Mouse (Mus musculus) midbrain, embryonic 12.5 days (tissue): ENCODE measurements around the gene Spata16. TPM values are rescaled to one million over a fixed set of nuclear protein-coding genes. Genes with fewer than 3 reads are reported as not detected.

Source experiments
- ATAC-seq: fragments of 200-750 bp; cut with Nextera tagmentation; 2 replicates; pipeline ENCODE4 v1.8.0; 2017; ENCODE audit warnings: low read depth, moderate TSS enrichment, moderate library complexity; ENCODE audit not compliant: low FRiP score
- H3K27ac ChIP-seq: fragments of 300-500 bp; sonication (generic); replicated peaks from 2 replicates; pipeline ENCODE4 v1.5.1; 2016; ENCODE audit warnings: mild to moderate bottlenecking
- H3K27me3 ChIP-seq: fragments of 300-500 bp; sonication (generic); 2 replicates; pipeline ENCODE4 v1.6.1; 2016; ENCODE audit warnings: mild to moderate bottlenecking
- H3K36me3 ChIP-seq: fragments of 300-500 bp; sonication (generic); 2 replicates; pipeline ENCODE4 v1.6.1; 2016
- H3K4me1 ChIP-seq: fragments of 300-500 bp; sonication (generic); 2 replicates; pipeline ENCODE4 v1.6.1; 2016
- H3K4me2 ChIP-seq: fragments of 300-500 bp; sonication (generic); replicated peaks from 2 replicates; pipeline ENCODE4 v1.6.1; 2016; ENCODE audit warnings: mild to moderate bottlenecking, moderate library complexity
- H3K4me3 ChIP-seq: fragments of 300-500 bp; sonication (generic); 2 replicates; pipeline ENCODE4 v1.5.1; 2016; ENCODE audit warnings: mild to moderate bottlenecking
- H3K9ac ChIP-seq: fragments of 300-500 bp; sonication (generic); replicated peaks from 2 replicates; pipeline ENCODE4 v1.6.1; 2016; ENCODE audit warnings: mild to moderate bottlenecking, moderate library complexity
- H3K9me3 ChIP-seq: fragments of 300-500 bp; sonication (generic); 2 replicates; pipeline ENCODE4 v1.6.1; 2016; ENCODE audit warnings: mild to moderate bottlenecking
- WGBS: fragments of 180-500 bp; shearing (Covaris S2); methylation state at CpG from one replicate; pipeline ENCODE4 v1.1.7; 2016; 5-methylcytosine and 5-hydroxymethylcytosine counted together
- polyA plus RNA-seq: library from polyadenylated mRNA; unstranded; fragments of >200 nt; fragmentation: Nextera tagmentation; extraction: Ambion mirVana; gene quantifications from 2 replicates; pipeline ENCODE4 v1.2.1, GENCODE M21; 2016

Spata16 gene
- polyA plus RNA-seq, 1 experiment from 2014 or later = not detected

DNA sequence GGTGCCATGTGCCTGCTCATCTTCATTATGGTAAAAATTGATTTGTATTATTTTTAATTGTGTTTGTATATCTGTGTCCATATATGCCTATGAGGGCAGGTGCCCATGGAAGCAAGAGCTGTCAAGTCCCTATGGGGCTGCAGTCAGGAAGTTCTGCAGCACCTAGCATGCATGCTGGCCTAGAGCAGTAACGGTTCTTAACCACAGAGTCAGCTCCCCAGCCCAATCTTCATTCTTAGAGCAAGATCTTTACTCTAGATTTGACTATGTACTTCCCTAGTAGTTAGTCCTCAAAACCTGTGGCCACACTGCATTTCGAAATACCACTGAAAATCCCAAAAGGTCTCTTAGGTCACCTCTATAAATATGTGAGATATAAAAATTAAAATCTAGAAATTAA lies 113.1 kb downstream of the Spata16 start:
- no peak overlapping the region for H3K4me3 ChIP-seq
- no peaks in the 10 kb centered on the region for H3K9me3 ChIP-seq
- no peak overlapping the region for H3K4me2 ChIP-seq
- ATAC-seq = no peak
- WGBS = 86% methylated on average over 2 of the region's 2 CpGs
- no peaks in the 10 kb centered on the region for H3K4me1 ChIP-seq
- no peaks in the 10 kb centered on the region for H3K36me3 ChIP-seq
- H3K9ac ChIP-seq = no peak overlapping the region
- no peak overlapping the region for H3K27ac ChIP-seq
- H3K27me3 ChIP-seq = no peaks in the 10 kb centered on the region

DNA sequence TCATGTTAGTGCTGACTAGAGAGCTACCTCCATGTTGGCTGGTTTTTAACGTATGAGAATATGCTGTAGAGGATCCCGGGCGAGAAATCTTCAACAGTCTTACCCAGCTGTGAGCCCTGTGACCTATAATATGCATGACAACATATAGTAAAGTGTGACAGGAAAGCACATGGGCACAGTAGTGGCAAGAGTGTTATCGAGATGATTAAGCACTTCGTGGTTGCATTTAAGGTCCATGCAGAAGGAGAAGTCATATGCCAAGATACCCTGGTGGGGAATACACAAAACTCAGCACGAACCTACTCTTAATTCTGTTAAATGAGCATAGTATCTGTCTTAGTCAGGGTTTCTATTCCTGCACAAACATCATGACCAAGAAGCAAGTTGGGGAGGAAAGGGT lies 115.0 kb downstream of the Spata16 start:
- H3K9ac ChIP-seq = no peak overlapping the region
- no peaks in the 10 kb centered on the region for H3K27me3 ChIP-seq
- ATAC-seq = no peak
- H3K4me2 ChIP-seq = no peak overlapping the region
- H3K4me3 ChIP-seq = no peak overlapping the region
- no peaks in the 10 kb centered on the region for H3K4me1 ChIP-seq
- H3K36me3 ChIP-seq = no peaks in the 10 kb centered on the region
- 90% methylated on average over 6 of the region's 6 CpGs for WGBS
- H3K9me3 ChIP-seq = no peaks in the 10 kb centered on the region
- no peak overlapping the region for H3K27ac ChIP-seq

GRCm38 (mm10) chr3:26793334-26794101 lies 156.1 kb downstream of the Spata16 start:
- H3K9me3 ChIP-seq = no peaks in the 10 kb centered on the region

GRCm38 (mm10) chr3:26795851-26796538 lies 158.6 kb downstream of the Spata16 start:
- H3K27me3 ChIP-seq = no peaks in the 10 kb centered on the region
- WGBS = 50% methylated on average over 7 of the region's 7 CpGs
- H3K9ac ChIP-seq = no peak overlapping the region
- H3K9me3 ChIP-seq = no peaks in the 10 kb centered on the region
- H3K4me2 ChIP-seq = no peak overlapping the region
- no peak overlapping the region for H3K4me3 ChIP-seq
- peak; percentile 89 for ATAC-seq
- H3K27ac ChIP-seq = peak overlapping the region; percentile 60
- H3K36me3 ChIP-seq = no peaks in the 10 kb centered on the region
- H3K4me1 ChIP-seq = peaks cover 8% of the 10 kb centered on the region

More at GRCm38 (mm10) chr3:26793334-26794101, 156.1 kb downstream of the Spata16 start:
- H3K4me3 ChIP-seq = no peak overlapping the region
- H3K4me1 ChIP-seq = peaks cover 8% of the 10 kb centered on the region
- WGBS = 69% methylated on average over 12 of the region's 12 CpGs
- no peak overlapping the region for H3K4me2 ChIP-seq
- no peak overlapping the region for H3K27ac ChIP-seq
- no peak for ATAC-seq
- no peaks in the 10 kb centered on the region for H3K36me3 ChIP-seq
- no peaks in the 10 kb centered on the region for H3K27me3 ChIP-seq
- no peak overlapping the region for H3K9ac ChIP-seq

DNA sequence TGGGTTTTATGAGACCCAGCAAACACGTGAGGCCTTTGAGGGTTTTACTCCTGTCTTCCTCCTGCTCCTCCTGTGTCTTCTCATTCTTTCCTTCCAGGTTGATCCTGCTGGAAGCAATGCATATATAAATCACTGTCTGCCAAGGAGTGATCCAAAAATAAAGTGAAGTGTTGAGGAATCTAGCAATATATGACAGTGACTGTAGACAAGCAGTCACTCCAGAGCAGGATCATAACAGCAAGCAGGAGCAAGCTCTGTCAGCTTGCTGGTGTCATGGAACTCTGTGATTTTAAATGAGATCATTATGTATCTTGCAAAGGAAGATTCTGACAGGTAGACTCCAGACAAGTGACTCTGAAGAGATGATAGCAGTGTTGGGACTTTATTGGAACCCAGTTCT lies 159.5 kb downstream of the Spata16 start:
- H3K27ac ChIP-seq = no peak overlapping the region
- H3K4me2 ChIP-seq = no peak overlapping the region
- H3K36me3 ChIP-seq = no peaks in the 10 kb centered on the region
- H3K9ac ChIP-seq = no peak overlapping the region
- H3K9me3 ChIP-seq = no peaks in the 10 kb centered on the region
- no peak for ATAC-seq
- peaks cover 8% of the 10 kb centered on the region for H3K4me1 ChIP-seq
- H3K27me3 ChIP-seq = no peaks in the 10 kb centered on the region
- no peak overlapping the region for H3K4me3 ChIP-seq
- 71% methylated on average over 1 of the region's 1 CpGs for WGBS

- Histone ChIP-seq H3K4me2 (no peak overlapping the region), H3K4me3 (no peak overlapping the region), H3K36me3 (no peaks in the 10 kb centered on the region), H3K27me3 (no peaks in the 10 kb centered on the region), H3K4me1 (no peaks in the 10 kb centered on the region), H3K9me3 (no peaks in the 10 kb centered on the region), H3K9ac (no peak overlapping the region), H3K27ac (no peak overlapping the region)
- WGBS = 91% methylated on average over 8 of the region's 8 CpGs
- no peak for ATAC-seq
These were observed 176.9 kb downstream of the Spata16 start for GRCm38 (mm10) chr3:26814307-26814706.

DNA sequence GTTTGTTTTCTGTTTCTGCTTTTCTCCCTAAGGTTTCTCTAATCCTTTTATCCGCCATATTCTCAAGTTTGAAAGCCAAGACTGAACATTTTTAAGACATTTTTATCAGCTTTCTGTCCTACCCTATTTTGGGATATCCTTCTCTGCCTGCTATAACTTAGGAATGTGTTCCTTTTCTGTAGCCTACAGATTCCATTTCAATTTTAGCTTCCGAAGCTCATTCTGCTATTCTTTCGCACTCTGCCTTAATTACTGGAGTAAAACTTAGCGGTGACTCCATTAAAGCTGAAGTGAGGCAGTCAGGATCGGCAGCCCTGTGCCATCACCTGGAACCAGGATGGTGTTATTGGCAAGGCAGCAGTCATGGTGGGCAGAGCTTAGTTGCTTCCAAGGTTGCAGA lies 178.3 kb downstream of the Spata16 start:
- Histone ChIP-seq H3K9me3 (0 out of 2 replicates have a peak, but pooled peaks cover 2% of the 10 kb centered on the region), H3K9ac (no peak overlapping the region), H3K27ac (no peak overlapping the region), H3K36me3 (no peaks in the 10 kb centered on the region), H3K4me3 (no peak overlapping the region), H3K27me3 (no peaks in the 10 kb centered on the region), H3K4me2 (no peak overlapping the region), H3K4me1 (no peaks in the 10 kb centered on the region)
- no peak for ATAC-seq
- WGBS = 89% methylated on average over 5 of the region's 5 CpGs

- Histone ChIP-seq H3K27me3 (no peaks in the 10 kb centered on the region), H3K36me3 (no peaks in the 10 kb centered on the region), H3K4me1 (no peaks in the 10 kb centered on the region), H3K27ac (no peak overlapping the region), H3K4me3 (no peak overlapping the region), H3K9me3 (0 out of 2 replicates have a peak, but pooled peaks cover 6% of the 10 kb centered on the region), H3K9ac (no peak overlapping the region), H3K4me2 (no peak overlapping the region)
- no peak for ATAC-seq
- WGBS = 53% methylated on average over 5 of the region's 5 CpGs
These were observed 182.0 kb downstream of the Spata16 start for GRCm38 (mm10) chr3:26819398-26819797.

DNA sequence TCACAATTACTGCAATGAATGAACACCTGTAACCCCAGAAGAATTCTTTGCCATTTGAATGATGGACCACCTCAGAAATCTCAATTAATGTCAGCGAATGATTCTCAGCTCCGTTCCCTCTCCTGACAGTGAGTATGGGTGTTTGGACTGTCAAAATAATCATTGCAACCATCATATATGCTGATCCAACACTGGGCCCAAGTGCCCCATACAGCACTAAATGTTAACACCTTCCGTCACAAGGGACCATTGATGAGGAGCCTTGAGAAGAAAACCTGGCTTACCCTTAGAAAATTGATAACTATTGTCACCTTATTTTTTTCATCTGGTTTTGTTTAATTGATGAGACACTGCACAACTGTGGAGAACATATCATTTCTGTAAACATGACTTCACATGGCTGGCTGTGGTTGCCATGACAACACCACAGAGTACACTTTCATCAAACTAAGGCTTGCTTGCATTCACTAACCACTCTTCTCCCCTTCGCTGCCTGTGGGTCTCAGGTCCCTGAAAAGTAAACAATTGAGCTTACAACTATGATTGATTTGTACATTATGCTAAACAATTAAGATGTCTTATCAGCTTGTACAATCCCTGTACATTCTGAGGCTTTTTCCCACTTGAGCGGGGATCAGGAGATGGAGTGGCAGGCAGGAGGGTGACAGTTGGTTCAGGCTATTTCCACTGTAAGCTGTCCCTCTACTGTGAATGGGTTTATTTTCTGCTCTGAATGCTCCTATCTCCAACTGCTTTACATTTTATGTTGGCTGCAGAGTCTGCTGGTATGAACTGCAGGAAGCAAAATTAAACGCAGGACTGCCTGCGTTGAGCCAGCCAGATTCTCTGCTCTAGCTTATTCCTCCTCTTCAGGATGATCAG lies 189.8 kb downstream of the Spata16 start:
- 77% methylated on average over 7 of the region's 7 CpGs for WGBS
- no peak overlapping the region for H3K9ac ChIP-seq
- ATAC-seq = peak; percentile 52; the same call in 1 of the 2 replicates

DNA sequence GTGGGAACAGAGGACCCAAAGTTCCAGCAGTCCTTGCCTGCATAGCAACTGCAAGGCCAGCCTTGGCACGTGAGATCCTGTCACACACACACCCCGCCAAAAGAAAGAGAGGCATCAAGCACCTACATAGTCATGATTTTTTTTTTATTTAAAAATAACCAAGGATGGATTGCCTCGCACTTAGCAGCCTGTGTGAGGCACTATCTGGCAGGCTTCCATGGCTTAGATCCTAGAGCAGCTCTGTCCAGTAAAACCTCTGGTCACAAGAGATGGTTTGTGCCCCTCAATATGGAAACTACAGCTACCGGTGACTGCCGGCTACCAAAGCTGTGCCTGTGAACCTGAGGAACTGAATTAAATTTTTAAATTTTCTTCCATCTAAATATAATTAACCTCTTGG lies 195.5 kb downstream of the Spata16 start:
- Histone ChIP-seq H3K9me3 (no peaks in the 10 kb centered on the region), H3K27ac (no peak overlapping the region), H3K9ac (no peak overlapping the region), H3K27me3 (peaks cover 6% of the 10 kb centered on the region; the same call in 1 of the 2 replicates), H3K4me1 (peaks cover 23% of the 10 kb centered on the region), H3K4me3 (no peak overlapping the region), H3K36me3 (no peaks in the 10 kb centered on the region), H3K4me2 (no peak overlapping the region)
- no peak for ATAC-seq
- WGBS = 85% methylated on average over 5 of the region's 5 CpGs

More for the DNA sequence above, 189.8 kb downstream of the Spata16 start:
- Histone ChIP-seq H3K27me3 (no peaks in the 10 kb centered on the region), H3K9me3 (no peaks in the 10 kb centered on the region), H3K36me3 (no peaks in the 10 kb centered on the region), H3K4me2 (no peak overlapping the region), H3K27ac (no peak overlapping the region), H3K4me1 (no peaks in the 10 kb centered on the region), H3K4me3 (no peak overlapping the region)

- Histone ChIP-seq H3K9me3 (no peaks in the 10 kb centered on the region), H3K4me2 (0 out of 2 replicates have a peak overlapping the region, but pooled peaks have one; percentile 11), H3K27me3 (peaks cover 6% of the 10 kb centered on the region; the same call in 1 of the 2 replicates), H3K36me3 (no peaks in the 10 kb centered on the region), H3K27ac (peak overlapping the region; percentile 60; the same call in 1 of the 2 replicates), H3K9ac (no peak overlapping the region), H3K4me1 (peaks cover 23% of the 10 kb centered on the region), H3K4me3 (no peak overlapping the region)
- ATAC-seq = peak; percentile 75
- WGBS = 64% methylated on average over 21 of the region's 21 CpGs
These were observed 197.0 kb downstream of the Spata16 start for GRCm38 (mm10) chr3:26834178-26835050.
